Mouse (Mus musculus) right cerebral cortex, postnatal 25 days (tissue): Measurements from ENCODE around the gene Rnf220.

Source experiments
- DNase-seq: peaks from one replicate; pipeline ENCODE4 v3.0.0; 2022

Gene Rnf220

DNA sequence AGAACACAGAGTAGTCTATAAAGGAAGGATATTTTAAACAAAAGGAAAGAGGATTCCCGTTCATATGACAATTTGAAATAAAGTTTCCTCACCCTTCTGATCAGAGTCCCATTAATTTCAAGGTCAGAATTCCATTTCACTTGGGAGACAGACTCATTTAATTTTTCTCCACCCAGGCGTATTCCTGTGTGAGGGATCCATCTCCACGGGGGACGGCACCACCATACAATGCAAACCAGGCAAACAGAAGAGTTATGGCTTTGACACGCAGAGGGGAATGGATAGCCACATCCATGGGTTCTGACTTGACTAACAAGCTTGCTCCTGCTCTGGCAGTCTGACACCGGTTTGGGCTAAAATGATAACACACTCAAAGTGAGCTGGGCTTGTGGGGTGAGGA, 9.4 kb downstream of the Rnf220 start:
- DNase-seq: no peak

DNA sequence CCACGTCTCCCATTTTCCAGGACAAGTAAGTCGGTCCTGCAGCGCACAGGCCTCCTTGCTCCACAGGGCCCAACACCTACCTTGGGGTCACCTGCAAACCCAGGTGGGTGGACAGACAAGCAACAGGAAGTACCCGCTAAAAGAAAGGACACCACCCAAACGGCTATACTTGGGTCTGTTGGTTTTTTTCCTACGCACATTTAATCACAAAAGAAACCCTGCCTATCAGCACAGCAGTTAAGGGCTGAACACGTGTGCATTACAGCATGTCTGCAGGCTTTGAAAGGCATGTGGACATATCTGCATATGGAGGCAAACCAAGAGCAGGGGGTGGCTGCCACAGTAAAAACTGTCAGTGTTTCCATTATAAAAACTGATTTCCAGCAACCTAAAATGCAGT, 10.7 kb downstream of the Rnf220 start:
- no peak for DNase-seq

DNA sequence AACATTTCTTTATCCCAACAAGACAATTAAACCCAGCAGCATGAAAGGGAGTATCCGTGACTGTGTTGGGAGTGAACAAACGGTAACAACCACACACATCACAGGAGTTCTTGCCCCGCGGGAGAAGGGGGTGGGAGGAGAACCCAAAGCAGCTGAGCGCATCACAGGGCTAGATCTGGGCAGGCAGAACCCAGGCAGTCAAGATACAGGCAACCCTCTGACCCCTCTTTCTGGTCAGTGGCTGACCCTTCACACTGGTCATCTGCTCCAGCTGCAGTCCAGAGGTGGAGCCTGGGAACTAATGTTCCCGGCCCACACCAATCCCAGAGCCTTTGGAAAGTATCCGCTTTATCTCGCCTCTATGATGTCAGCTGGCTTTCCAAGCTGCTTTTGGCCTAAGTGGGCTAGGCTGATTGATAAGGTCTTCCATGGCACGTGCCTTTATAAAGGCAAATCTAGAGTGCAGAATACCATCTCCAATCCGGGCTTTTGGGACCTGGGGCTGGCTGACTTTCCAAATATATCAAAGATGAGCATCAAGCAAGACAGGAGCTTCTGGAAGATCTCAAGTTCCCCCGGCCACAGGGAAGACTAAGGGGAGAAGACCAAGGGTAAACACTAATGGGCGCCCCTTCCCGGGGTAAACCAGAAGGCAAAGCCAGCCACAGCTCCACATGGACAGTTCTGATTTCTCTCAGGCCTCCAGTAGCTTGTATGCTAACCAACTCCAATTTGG, 11.6 kb downstream of the Rnf220 start:
- DNase-seq: no peak

DNA sequence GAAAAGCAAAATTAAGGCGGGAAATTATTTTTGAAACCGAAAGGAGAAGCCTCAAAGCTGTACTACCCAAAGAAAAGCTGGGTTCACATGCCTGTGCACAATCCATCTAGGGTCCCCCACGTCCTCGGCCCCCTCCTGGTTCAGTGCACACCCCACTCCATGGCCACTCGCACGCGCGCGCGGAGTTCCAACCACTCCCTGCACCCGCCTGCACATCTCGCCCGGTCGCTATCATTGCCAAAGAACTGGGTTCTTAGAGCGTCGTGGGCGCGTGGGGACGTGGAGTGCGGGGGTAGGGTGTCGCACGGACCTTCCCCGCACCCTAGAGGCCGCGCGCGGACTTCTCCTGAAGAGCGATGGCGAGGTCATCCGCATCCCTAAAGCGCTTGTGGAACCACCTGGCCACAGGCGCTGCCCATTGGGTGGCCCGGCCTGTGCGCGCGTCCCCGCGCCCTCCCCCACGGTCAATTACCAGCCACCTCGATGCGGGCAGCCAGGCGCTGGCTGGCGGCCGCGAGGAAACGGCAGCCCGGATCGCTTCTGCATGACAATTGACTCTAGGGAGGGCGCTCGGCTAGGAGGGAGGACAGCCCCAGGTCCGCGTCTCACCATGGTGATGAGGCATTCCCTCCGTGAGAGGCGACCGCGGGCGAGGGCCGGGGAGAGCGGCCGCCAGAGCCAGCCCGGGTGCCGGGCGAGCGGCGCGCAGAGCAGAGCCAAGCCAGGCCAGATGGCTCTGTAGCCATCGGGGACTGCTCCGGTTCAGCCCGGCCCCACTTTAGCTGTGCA, 12.4 kb downstream of the Rnf220 start:
- peak; percentile 42 for DNase-seq

DNA sequence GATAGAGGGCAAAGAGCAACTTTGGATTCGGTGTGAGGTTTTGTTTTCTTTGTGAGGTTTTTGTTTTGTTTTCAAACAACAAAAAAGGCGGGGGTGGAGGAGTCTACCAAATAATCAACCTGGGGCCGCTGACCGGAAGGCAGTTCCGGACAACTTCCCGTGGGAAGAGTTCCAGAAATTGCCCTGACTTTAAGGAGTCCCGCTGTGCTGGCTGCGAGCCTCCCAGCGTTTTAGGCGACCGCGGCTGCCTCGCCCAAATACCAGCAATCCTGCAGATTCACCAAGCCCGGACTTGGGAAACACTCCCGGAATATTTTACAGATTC, 13.0 kb downstream of the Rnf220 start:
- no peak for DNase-seq

DNA sequence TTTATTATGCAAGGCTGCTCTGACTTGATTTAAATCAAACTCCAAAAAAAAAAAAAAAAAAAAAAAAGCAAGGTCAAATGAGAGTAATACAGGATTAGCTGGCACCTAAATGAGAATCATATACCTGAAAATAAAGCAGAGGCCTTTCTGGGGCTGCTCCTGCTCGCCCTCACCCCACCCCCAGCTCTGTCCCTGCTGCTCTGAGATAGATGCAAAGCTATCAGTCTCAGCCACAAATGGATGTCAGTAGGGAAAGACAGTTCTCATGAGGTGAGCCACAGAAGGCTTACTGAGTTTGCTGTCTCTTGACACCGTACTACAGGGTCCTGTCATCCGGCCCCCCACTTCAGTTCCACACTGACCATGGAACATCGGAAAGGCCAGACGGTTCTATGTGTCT, 14.7 kb downstream of the Rnf220 start:
- DNase-seq: no peak

DNA sequence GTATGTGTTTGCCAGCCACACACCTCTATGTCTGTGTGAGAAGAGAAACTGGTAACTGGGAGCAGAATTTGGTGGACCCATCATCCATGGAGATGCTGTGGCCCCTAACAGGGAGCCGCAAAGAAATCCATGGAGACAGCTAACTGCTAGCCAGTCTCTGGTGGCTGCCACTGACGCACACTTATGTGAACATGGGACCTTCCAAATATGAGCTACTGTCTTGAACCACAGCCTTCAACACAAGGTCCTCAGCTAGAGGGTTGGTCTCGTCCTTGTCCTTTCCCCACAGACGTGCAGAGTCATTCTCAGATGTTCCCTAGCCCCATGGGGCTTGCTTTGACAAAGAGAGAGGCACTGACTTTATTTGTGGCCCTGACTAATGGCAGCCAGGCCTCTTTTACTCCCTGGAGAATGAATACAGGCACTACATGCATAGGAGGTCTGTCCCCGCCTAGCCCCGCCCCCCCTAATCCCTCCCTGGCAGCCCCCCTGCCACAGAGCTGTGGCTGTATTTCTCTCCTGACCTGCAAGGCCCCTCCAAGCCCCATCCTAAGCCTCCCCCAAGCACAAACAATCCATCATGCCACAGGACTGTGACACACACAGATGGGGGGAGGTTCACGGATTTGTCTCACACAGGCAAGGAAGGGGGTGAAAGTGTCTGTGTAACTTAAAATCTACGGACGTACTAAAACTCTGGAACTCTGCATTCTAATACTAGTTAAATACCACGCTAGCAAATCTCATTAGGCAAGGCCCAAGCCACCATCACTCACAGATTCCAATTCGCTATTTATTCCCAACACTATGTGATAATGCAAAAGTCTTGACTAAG, 16.0 kb downstream of the Rnf220 start:
- DNase-seq: no peak

DNA sequence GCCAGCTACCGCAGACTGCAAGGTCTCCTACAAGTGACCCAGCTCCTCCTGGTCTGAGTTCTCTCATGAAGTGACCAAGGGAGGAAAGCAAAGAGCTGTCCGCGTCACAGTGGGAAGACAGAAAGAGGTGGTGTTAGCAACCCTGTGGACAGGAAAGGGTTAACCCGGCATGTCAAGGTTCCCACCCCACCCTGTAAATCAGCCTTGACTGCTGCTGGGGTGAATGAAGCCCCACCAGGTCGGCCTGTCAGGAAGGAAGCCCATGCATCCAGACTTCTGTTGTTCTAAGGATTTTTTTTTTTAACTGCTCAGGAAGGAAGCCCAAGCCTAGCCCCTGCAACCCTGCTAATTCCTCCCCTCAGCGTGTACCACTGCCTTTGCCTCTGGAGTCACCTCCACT, 16.9 kb downstream of the Rnf220 start:
- no peak for DNase-seq

DNA sequence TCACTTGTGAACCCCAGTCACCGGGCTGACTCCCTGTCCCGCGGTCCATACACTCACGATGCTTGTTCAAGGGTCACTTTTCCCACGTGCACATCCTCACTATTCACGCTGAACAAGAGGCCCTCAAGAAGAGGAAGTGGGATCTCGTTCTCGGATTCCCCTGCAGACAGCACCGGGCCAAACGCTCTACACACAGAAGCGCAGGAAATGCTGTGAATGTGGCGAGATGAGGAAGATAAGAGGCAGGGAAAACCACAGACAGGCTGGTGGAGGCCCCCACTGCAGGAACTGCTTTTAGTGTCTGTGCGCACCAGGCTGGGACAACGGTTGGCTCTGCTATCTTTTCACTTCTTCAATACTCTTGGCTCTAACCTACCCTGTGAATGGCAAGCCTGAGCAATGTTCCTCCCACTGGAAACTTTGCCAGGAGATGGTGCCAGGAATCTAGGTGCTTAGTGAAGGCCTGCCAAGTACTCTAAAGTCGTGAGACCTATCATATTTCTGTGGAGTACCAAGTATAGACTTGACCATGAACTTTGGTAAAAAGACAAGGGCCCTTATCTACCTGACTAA, 18.7 kb downstream of the Rnf220 start:
- DNase-seq: no peak

DNA sequence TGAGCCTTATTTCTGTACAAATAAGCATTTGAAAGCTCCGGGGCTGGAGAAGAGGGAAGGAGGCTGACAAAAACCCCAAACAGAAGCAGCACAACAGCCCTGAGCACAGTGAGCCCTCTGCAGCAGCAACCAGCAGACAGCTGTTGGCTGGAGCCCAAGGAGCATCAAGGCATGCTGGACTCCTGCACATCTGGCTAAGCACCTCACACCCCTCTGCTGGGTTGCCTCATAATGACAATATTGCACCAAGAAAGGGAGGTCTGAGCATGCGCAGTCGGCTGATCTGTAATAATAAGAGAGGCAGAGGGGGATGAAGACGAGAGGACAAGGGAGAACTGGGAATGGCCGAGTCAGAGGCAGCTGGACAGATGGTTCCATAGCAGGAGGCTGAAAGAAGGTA, 19.5 kb downstream of the Rnf220 start:
- no peak for DNase-seq

DNA sequence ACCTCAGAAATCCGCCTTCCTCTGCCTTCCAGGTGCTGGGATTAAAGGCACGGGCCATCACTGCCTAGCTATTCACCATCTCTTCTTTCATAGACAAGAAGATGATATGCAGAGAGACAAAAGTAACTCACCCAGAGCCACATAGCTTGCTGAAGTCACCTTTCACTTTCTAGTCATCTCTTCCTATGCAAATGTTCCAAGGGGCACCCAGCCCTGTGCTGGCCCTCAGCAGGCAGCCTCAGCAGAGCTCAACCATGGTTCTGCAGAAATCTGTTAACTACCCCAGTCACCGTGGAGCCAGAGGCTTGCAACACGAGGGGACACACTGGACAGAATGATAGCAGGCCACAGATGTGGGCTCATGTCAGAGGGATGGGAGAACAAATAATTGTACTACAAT, 20.1 kb downstream of the Rnf220 start:
- no peak for DNase-seq

DNA sequence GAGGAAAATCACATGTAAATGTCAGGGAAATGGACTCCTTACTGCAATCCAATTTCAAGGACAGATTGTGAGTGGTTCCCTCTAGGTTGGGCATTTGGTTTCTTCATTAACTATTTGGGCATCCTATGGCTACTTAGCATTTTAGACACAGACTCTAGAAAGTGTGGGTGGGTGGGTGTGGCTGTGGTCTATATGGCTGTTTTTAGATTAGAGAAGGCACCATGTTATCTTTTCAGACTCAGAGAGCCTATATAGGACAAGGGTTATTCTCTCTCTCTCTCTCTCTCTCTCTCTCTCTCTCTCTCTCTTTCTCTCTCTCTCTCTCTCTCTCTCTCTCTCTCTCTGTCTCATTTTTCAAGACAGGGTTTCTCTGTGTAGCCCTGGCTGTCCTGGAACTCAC, 20.5 kb downstream of the Rnf220 start:
- DNase-seq: no peak

DNA sequence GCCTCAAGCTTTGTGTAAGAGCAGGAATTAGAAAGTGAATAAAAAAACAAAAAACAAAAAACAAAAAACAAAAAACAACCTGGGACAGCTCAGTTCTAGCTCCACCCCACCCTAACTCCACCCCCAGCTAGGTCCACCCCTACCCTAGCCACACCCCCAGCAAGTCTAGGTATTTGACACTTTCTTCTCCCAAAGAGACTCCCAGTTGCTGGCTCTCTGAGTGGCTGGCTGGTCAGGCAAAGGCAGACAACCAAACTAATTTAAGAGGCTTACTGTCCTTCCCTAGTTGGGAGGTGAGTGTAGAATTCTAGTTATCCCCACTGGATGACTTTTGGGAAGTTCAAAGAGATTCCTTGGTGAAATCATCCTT, 22.9 kb downstream of the Rnf220 start:
- no peak for DNase-seq

DNA sequence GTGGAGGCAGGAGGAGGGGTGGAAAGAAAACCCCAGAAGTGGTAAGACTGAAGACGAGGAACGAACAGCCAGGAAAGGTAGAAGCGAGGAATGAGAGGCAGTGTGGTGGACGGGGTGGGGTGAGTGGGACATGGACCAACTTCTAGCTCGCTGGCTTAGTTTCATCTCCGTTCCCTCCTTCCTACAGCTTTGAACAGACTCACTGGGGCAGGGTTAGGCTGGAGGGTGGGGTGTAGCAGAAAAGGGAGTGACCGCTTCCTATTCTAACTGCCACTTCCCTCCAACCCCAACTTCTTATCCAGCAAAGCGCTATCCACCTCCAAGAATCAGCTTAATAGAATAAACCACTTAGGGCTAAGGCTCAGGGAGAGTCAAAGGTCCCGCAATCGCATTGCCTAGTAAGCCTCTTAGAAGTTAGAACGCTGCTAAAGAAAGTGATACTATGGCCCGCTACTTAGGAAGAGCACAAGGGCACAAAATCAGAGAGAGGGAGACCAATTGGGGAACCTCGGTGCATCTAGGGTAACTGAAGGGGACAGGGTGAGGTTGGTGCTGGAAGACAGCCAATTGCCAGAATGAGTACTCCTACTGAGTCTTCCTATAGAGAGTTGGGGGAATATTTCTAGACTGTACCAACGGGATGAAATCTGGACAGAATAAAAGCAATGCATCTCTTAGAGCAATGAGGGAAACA, 23.4 kb downstream of the Rnf220 start:
- DNase-seq: no peak

DNA sequence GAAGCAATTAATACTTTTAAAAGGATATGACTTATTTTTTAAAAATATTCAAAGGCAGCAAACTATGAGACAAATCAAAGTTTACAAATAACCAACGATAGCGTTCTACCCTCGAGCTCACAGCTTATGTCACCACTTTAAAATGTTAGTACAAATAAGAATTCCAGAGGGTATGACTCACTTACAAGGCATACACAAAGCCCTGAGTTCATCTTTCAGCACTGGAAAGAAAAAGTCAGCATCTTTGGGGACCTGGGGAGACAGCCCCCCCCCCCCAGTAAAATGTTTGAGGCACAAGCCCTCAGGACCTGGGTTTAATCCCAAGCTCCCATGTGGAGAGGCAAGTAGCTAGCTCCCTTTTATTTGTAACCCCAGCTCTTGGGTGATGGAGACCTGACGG, 27.4 kb downstream of the Rnf220 start:
- DNase-seq: no peak

DNA sequence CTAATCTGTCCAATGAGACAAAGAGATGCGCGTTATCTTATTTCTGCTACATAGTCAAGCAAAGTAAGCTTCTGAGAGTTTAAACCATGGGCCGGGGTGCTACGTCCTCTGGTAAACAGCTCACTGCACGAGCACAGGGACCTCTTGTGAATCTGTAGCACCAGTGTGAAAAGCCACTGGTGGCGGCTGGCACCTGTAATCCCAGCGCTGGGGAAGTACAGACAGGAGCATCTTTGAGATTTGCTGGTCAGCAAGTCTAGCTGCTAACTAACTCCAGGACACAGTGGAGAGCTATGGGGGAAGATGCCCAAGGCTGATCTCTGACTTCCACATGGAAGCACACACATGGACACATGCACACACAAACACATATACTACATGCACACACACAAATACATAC, 28.9 kb downstream of the Rnf220 start:
- DNase-seq: no peak

DNA sequence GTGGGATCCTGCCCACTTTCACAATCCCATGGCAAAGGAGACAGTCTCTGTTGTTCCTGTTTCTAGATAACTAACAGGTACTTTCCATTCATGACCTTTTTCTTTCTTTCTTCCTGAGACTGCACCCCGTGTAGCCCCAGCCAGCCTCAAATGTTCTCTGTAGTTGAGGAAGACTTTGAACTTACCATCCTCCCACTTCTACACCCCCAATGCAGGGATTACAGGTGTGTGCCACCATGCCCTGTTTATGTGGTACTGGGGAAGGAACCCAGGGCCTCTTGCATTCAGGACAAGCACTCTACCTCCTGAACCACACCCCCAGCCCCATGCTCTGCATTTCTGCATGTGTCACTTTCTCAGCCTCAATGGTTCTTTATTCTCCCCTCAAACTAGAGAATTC, 47.7 kb downstream of the Rnf220 start:
- no peak for DNase-seq

DNA sequence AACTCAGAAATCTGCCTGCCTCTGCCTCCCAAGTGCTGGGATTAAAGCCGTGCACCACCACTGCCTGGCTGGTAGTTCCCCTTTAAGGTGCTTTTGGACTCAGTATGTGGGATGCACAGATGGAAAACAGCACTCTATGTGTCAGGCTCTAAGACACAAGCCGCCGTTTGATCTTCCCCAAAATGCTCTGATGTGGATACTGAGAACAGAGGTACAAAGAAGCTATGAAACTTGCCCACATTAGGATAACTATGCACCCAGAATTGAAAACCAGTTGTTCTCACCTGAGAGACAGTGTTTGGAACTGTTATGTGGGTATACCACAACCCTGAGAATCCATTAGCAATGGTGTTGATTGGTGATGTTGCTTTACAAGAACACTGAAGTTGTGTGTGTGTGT, 48.9 kb downstream of the Rnf220 start:
- no peak for DNase-seq

DNA sequence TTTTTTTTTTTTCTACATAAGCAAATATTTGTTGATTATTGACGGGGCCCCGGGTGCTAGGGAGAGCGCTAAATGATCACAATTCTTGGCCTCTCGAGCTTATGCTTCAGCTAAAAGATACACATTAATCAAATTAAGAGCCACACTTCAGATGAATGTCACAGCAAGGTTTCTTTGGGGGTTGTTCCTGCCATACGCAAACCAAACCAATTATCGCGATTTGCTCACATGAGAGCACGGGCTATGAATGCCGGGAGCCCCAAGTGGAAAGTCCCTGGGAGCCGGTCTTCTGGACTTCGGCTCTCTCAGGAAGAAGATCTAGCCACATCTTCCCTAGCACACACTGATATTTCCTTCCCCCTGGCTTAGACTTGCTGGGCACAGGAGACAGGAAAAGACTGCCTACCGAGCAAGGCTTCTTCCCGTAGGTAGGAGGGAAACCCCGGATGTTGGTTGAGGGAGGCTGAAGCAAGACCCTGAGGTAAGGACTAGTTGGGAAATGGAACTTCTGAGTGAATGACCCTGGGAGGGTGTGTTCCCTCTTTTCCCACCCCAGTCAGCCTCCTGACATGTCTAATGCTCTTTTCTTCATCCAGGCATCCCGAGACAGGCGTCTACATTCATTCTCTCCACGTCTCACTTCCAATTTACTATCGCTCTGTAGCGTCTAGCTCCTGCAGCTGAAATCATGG, 51.2 kb downstream of the Rnf220 start:
- no peak for DNase-seq

DNA sequence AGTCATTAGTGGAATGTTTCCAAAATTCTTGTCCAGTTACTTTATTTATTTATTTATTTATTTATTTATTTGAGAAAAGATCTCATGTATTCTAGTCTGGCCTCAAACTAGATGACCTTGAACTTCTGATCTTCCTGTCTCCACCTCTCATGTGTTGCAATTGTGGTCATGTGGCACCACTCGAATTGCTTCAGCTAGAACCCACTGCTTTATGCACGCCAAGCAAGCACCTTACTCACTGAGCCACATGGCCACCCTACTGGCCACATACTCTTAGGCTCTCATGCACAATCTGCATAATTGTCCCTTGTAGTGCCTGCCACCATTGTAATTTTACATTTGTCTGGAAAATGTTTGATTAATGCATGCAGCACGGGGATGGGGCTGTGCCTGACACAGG, 57.9 kb downstream of the Rnf220 start:
- no peak for DNase-seq

DNA sequence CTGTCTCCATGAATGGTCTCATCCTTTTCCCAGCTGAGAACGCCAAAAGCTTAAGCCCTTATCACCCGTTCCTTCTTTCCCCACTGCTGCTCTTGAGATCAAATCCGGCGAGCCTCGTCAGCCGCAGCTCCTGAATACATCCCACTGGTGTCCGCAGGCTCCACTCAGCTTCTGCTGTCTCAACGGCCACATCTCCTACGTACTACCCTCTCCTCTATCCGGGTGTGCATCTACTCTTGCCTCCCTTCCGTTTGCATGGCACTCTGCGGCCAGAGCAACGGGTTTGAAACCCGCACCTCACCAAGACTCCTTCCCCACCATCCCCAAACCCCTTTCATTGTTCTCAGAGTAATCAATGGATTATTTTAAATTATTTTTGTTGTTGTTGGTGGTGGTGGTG, 58.8 kb downstream of the Rnf220 start:
- DNase-seq: no peak

DNA sequence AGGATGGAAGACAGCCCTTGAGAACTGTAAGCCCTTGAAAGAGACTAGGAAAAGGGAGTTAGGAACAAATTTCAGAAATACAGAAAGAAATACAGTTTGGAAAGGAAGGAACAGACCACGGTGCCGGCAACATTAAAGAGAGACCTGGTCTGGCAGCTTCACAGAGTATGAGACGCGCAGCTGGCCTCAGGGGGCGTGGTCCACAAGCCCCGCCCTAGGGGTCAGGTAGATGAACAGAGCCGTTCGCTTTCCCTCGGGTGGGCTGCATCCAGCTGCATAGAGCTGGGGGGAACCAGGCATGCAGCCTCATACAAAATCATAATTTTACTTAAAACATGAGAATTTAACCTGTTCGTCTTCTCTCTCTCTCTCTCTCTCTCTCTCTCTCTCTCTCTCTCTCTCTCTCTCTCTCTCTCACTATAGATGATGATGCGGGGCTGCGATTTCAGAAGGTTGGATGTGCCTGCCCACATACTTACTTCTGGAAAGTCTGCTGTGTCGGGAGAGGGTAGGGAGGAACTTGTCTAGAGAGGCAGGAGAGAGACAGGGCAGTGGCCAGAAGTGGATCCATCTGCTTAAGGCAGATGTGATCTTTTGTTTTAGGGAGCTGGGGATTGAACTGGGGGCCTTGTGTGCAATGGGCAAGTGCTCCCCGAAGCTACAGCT, 59.7 kb downstream of the Rnf220 start:
- no peak for DNase-seq
